Mouse (Mus musculus): Measurements from ENCODE around the gene Vmn2r83.

The Vmn2r83 gene

DNA sequence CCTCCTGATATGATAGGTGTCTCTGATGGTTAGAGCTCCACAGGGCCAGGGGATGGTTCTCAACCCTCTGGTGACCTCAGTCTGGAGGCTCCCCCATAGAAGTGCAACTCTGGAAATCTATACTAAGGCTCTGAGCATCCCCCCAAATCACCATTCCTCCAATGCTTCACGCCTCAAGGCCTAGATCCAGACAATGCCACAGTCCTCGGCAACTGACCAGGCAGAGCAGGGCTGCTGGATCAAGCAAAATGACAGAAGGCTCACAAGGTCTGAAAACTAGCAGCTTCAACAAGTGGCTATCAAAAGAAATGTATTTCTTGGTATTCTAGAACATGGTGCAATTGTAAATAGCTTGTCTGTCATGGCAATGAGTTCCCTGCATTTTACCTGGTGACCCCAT, 69.2 kb downstream of the Vmn2r83 start:
- no peak for DNase-seq (ENCODE audit: low spot score in 2 of 2)

DNA sequence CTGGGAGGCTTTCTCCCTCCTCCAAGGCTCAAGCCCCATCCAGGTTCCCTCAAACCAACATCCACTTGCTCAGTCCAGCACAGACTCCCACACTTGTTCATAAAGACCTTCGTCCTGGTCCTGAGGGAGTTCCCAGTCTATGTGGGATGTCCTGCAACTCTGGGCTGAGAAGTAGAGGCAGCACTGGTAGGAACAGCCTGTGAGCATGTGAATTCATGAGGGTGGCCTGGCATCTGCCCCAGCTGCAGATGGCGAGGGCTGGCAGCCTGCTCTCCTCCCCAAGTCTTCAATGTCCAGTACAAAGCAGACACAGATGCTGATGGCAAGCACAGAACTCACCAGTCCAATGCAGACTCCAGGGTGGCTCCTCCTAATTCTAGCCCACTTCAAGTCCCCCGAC, 69.8 kb downstream of the Vmn2r83 start:
- no peak for DNase-seq (ENCODE audit: low spot score in 2 of 2)

DNA sequence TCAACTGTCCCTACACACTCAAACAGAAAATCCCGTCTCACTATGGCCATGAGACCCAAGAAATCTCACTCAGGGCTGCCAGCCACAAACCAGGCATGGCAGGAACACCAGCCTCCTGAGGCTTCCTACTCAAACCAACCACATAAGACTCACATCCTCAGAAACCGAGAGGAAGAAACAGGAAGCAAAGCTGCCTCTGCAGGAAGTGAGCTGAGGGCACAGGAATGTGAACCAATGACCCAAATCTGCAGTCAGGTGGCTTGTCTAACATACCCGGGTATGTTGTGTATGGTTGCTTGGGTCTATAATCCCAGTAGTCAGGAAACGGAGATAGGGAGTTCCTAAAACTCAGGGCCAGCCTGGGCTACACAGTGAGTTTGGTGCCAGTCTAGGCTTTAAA, 70.3 kb downstream of the Vmn2r83 start:
- DNase-seq (ENCODE audit: low spot score in 2 of 2): no peak

DNA sequence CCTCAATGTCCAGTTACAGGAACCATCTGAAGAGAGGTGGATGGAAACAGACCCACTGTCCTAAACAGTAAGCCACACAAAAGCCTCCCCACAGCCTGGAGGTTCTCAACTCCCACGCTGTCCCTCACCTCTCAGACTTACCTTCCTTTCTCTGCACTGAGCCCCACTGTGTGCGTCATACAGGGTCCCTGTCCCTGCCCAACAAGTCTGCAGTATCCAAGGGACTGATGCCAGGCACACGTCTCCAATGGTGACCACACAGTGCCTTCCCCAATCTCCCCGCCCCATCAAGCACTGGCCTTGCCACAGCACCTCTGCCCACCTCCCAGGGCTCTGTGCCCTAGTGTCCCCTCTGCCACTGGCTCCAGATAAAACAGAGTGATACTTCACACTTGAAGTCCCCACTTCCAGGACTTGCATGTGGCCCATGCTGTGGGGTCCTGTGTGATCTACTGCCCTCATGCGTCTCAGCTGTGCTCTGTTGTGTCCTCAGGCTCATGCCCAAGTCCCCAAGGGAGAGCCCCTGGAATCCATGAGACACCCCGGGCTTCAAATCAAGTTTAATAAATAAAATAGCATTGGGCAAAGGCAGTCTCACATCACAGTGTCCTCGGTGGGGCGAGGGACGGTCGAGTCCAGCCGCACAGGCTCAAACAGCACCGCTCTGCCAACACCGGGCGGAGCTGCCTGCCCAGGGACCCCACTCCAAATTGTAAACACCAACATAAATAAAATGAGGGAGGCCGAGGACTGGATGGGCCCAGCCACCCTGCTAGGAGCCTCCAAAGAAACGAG, 71.4 kb downstream of the Vmn2r83 start:
- no peak for DNase-seq (ENCODE audit: low spot score in 2 of 2)

DNA sequence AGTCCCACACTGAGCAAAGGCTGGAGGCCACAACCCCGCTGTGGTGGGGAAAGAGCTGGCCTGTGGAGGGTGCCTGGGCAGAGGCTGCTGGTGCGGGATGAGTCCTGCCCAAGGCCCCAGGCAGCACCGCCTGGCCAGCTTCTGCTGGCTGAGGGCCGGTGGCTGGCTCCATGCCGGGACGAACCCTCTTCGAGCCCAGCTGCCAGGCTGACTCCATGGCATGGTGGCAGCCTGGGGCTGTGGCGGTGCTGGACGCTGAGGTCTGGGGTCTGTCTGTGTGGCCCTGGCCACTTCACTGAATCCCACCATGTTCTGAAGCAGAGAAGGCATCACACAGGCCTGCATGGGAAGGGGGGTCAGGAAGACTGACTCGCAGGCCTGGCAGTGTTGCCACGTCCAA, 72.2 kb downstream of the Vmn2r83 start:
- no peak for DNase-seq (ENCODE audit: low spot score in 2 of 2)

- DNase-seq (ENCODE audit: low spot score in 2 of 2): no peak
These were observed 73.0 kb downstream of the Vmn2r83 start for GRCm38 (mm10) chr10:79541522-79541921.

DNA sequence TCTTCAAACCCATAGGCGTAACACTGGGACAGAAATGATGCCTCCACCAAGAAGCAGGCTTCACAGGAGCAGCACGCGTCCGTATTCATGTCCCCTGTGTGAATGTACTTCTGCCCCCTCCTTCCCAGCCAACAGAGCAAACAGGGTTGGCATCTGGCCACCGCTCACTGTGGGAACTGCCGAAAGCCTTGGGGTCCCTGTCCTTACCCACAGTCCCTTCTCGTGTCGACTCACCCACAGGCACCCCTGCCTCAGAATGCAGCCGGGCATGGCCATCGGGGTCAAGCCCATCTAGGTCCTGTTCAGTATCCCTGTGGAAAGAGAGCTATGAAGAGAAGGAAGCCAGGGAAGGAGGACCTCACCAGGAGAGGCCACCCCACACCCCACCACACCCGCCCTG, 73.6 kb downstream of the Vmn2r83 start:
- no peak for DNase-seq (ENCODE audit: low spot score in 2 of 2)

Measured in frontal cortex, postnatal 25 days (tissue).